Mouse (Mus musculus): ENCODE data around the gene Etv6. TPM values are rescaled to one million over a fixed set of nuclear protein-coding genes. Genes with fewer than 3 reads are reported as not detected.
A peak's percentile ranks its signal among the peaks of the same experiment; 100 is the strongest.

The Etv6 gene
- polyA plus RNA-seq, 1 experiment: 10.4 TPM

- no peak for DNase-seq (ENCODE audit: extremely low spot score in 1 of 2, low spot score in 1 of 2)
These were observed 122.7 kb downstream of the Etv6 start for GRCm38 (mm10) chr6:134158201-134158600.

GRCm38 (mm10) chr6:134159672-134160071, 124.2 kb downstream of the Etv6 start:
- no peak for DNase-seq (ENCODE audit: extremely low spot score in 1 of 2, low spot score in 1 of 2)

- no peak for DNase-seq (ENCODE audit: extremely low spot score in 1 of 2, low spot score in 1 of 2)
These were observed 125.5 kb downstream of the Etv6 start for GRCm38 (mm10) chr6:134161040-134161439.

- no peak for DNase-seq (ENCODE audit: extremely low spot score in 1 of 2, low spot score in 1 of 2)
These were observed 127.8 kb downstream of the Etv6 start for GRCm38 (mm10) chr6:134163346-134163745.

- DNase-seq (ENCODE audit: extremely low spot score in 1 of 2, low spot score in 1 of 2): no peak
These were observed 128.9 kb downstream of the Etv6 start for GRCm38 (mm10) chr6:134164356-134164755.

- no peak for DNase-seq (ENCODE audit: extremely low spot score in 1 of 2, low spot score in 1 of 2)
These were observed 129.5 kb downstream of the Etv6 start for GRCm38 (mm10) chr6:134165012-134165411.

- no peak for DNase-seq (ENCODE audit: extremely low spot score in 1 of 2, low spot score in 1 of 2)
These were observed 132.5 kb downstream of the Etv6 start for GRCm38 (mm10) chr6:134167963-134168362.

GRCm38 (mm10) chr6:134168799-134169198, 133.3 kb downstream of the Etv6 start:
- DNase-seq (ENCODE audit: extremely low spot score in 1 of 2, low spot score in 1 of 2): no peak

- DNase-seq (ENCODE audit: extremely low spot score in 1 of 2, low spot score in 1 of 2): no peak
These were observed 135.7 kb downstream of the Etv6 start for GRCm38 (mm10) chr6:134171235-134171634.

- peak; percentile 68 to 69 for DNase-seq (ENCODE audit: extremely low spot score in 1 of 2, low spot score in 1 of 2)
These were observed 136.6 kb downstream of the Etv6 start for GRCm38 (mm10) chr6:134171906-134172728.

- DNase-seq (ENCODE audit: extremely low spot score in 1 of 2, low spot score in 1 of 2): no peak
These were observed 137.9 kb downstream of the Etv6 start for GRCm38 (mm10) chr6:134173439-134173838.

- no peak for DNase-seq (ENCODE audit: extremely low spot score in 1 of 2, low spot score in 1 of 2)
These were observed 139.6 kb downstream of the Etv6 start for GRCm38 (mm10) chr6:134175059-134175458.

- no peak for DNase-seq (ENCODE audit: extremely low spot score in 1 of 2, low spot score in 1 of 2)
These were observed 141.7 kb downstream of the Etv6 start for GRCm38 (mm10) chr6:134177196-134177595.

GRCm38 (mm10) chr6:134182301-134182948, 146.9 kb downstream of the Etv6 start:
- DNase-seq (ENCODE audit: extremely low spot score in 1 of 2, low spot score in 1 of 2): peak; percentile 72 to 73

- no peak for DNase-seq (ENCODE audit: extremely low spot score in 1 of 2, low spot score in 1 of 2)
These were observed 148.3 kb downstream of the Etv6 start for GRCm38 (mm10) chr6:134183592-134184342.

GRCm38 (mm10) chr6:134186286-134186903, 150.9 kb downstream of the Etv6 start:
- no peak for DNase-seq (ENCODE audit: extremely low spot score in 1 of 2, low spot score in 1 of 2)

GRCm38 (mm10) chr6:134188719-134189118, 153.2 kb downstream of the Etv6 start:
- no peak for DNase-seq (ENCODE audit: extremely low spot score in 1 of 2, low spot score in 1 of 2)

GRCm38 (mm10) chr6:134189174-134189573, 153.7 kb downstream of the Etv6 start:
- no peak for DNase-seq (ENCODE audit: extremely low spot score in 1 of 2, low spot score in 1 of 2)

- no peak for DNase-seq (ENCODE audit: extremely low spot score in 1 of 2, low spot score in 1 of 2)
These were observed 154.2 kb downstream of the Etv6 start for GRCm38 (mm10) chr6:134189575-134190132.

GRCm38 (mm10) chr6:134190597-134191278, 155.2 kb downstream of the Etv6 start:
- no peak for DNase-seq (ENCODE audit: extremely low spot score in 1 of 2, low spot score in 1 of 2)

Data from frontal cortex, adult 2 months (tissue).